Mouse (Mus musculus) midbrain, postnatal 0 days (tissue): ENCODE data around the gene Rnaseh2b. TPM values are rescaled to one million over a fixed set of nuclear protein-coding genes. Genes with fewer than 3 reads are reported as not detected.

Experiments
- ATAC-seq: fragments of 200-750 bp; cut with Nextera tagmentation; 2 replicates; pipeline ENCODE4 v1.8.0; 2017; ENCODE audit warnings: moderate number of reproducible peaks, mild to moderate bottlenecking, moderate TSS enrichment, moderate library complexity; ENCODE audit not compliant: low FRiP score
- DNase-seq: peaks from one replicate; pipeline ENCODE4 v3.0.0-alpha.2; 2015; ENCODE audit warnings: low spot score
- H3K27ac ChIP-seq: fragments of 300-500 bp; sonication (generic); 2 replicates; pipeline ENCODE4 v1.5.1; 2014; ENCODE audit warnings: low read depth, mild to moderate bottlenecking, low read length, mixed read lengths
- H3K27me3 ChIP-seq: fragments of 300-500 bp; sonication (generic); 2 replicates; pipeline ENCODE4 v1.6.1; 2014; ENCODE audit warnings: low read length, control low read depth, mixed read lengths; ENCODE audit not compliant: insufficient read depth
- H3K36me3 ChIP-seq: fragments of 300-500 bp; sonication (generic); 2 replicates; pipeline ENCODE4 v1.6.1; 2014; ENCODE audit warnings: low read length, control low read depth, mixed read lengths; ENCODE audit not compliant: insufficient read depth
- H3K4me1 ChIP-seq: fragments of 300-500 bp; sonication (generic); 2 replicates; pipeline ENCODE4 v1.6.1; 2014; ENCODE audit warnings: mild to moderate bottlenecking, control low read depth, antibody characterized with exemption, low read length, mixed read lengths; ENCODE audit not compliant: insufficient read depth
- H3K4me2 ChIP-seq: fragments of 300-500 bp; sonication (generic); 2 replicates; pipeline ENCODE4 v1.6.1; 2014; ENCODE audit warnings: low read depth, mild to moderate bottlenecking, low read length, mixed read lengths; ENCODE audit not compliant: poor library complexity, severe bottlenecking
- H3K4me3 ChIP-seq: fragments of 300-500 bp; sonication (generic); 2 replicates; pipeline ENCODE4 v1.5.1; 2014; ENCODE audit warnings: low read depth, mild to moderate bottlenecking, low read length, moderate library complexity
- H3K9ac ChIP-seq: fragments of 300-500 bp; sonication (generic); replicated peaks from 2 replicates; pipeline ENCODE4 v1.6.1; 2014; ENCODE audit warnings: mild to moderate bottlenecking, low read length, moderate library complexity, mixed read lengths; ENCODE audit not compliant: poor library complexity, severe bottlenecking
- H3K9me3 ChIP-seq: fragments of 300-500 bp; sonication (generic); 2 replicates; pipeline ENCODE4 v1.6.1; 2016; ENCODE audit warnings: low read length, control low read depth
- CTCF ChIP-seq: IDR thresholded peaks from 2 replicates; pipeline ENCODE4 v1.5.1; 2016; ENCODE audit warnings: antibody characterized with exemption, mild to moderate bottlenecking
- WGBS: fragments of 180-500 bp; shearing (Covaris S2); extraction: QIAGEN DNeasy Blood & Tissue Kit; methylation state at CpG from one replicate; pipeline ENCODE4 v1.1.7; 2014; 5-methylcytosine and 5-hydroxymethylcytosine counted together
- polyA plus RNA-seq: library from polyadenylated mRNA; unstranded; fragments of >200 nt; fragmentation: Nextera tagmentation; extraction: Ambion mirVana; gene quantifications from 2 replicates; pipeline ENCODE4 v1.2.1, GENCODE M21; 2015
- total RNA-seq: library from RNA; depleted of rRNA; stranded (reverse); fragments of >200 nt; gene quantifications from 2 replicates; pipeline ENCODE4 v1.2.3, GENCODE M21; 2014

Gene Rnaseh2b
- total and polyA plus RNA-seq, 2 experiments from 2014 or later = 24.1 to 29.8 TPM

DNA sequence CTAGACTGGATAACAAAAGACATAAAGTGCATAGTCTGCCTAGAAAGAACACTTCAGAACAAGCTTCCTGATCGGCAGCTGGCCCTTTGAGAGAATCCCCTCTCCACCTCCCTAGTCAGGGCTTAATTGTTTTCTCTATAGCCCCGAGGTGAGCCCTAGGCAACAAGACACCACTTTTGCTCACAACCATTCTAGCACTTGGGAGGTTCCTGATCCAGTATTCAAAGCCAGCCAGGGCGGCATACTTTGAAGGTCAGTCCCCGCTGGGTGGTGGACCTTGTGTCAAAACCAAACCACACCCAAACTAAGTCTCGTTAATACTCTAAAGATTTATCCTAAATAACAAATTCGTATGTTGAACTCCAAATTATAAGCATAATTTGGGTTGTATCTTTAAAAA, 39.1 kb downstream of the Rnaseh2b start:
- no peak overlapping the region for H3K27ac ChIP-seq
- WGBS = 13% methylated on average over 6 of the region's 6 CpGs
- H3K36me3 ChIP-seq = no peaks in the 10 kb centered on the region
- no peaks in the 10 kb centered on the region for H3K9me3 ChIP-seq
- H3K4me3 ChIP-seq = peak overlapping the region; percentile 68
- peak overlapping the region; percentile 76 for H3K4me2 ChIP-seq
- no peaks in the 10 kb centered on the region for H3K27me3 ChIP-seq
- DNase-seq (no peak), ATAC-seq (no peak)
- TF ChIP-seq CTCF = no peak
- H3K9ac ChIP-seq = no peak overlapping the region
- no peaks in the 10 kb centered on the region; the same call in 1 of the 2 replicates for H3K4me1 ChIP-seq

DNA sequence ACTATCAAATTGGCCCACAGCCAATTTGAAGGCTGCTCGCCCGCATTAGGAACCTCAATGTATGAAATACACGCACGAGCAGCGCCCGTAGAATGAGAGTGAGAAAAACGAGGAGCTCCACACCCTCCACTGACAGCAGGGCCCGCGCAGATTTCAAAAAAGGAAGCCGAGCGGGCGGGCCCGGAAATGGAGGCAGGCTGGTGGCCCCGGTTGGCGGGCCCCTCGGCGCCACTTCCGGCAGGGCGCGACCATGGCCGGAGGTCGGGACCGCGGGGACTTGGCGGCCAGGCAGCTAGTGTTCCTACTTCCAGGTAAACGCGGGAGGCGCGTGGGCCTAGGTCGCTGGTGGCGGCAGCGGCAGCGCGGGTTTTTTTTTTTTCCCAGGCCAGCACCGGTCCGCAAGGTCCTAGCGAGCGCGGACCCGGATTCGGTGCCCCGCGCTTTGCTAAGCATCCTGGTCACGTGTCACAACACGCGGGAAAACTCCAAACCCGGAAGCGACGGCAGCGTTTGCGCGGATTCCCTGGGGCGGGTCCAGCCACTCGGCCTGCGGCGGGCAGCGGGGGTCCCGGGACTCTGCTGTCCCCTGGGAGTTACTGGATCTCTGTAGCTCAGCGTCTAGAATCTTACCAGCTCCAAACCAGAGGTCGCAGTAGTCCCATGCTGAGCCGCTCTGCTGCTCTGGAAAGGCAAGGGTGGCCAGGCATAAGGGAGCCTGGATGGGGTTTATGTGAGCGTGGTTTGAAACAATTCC, 39.7 kb downstream of the Rnaseh2b start:
- Histone ChIP-seq H3K4me3 (peak overlapping the region; percentile 68), H3K9me3 (no peaks in the 10 kb centered on the region), H3K4me2 (peak overlapping the region; percentile 76), H3K27ac (peak overlapping the region; percentile 39), H3K27me3 (no peaks in the 10 kb centered on the region), H3K36me3 (no peaks in the 10 kb centered on the region), H3K4me1 (no peaks in the 10 kb centered on the region; the same call in 1 of the 2 replicates), H3K9ac (peak overlapping the region; percentile 66)
- TF ChIP-seq CTCF = no peak
- ATAC-seq = peak; percentile 86
- peak; percentile 84 for DNase-seq
- WGBS = under 1% methylated on average over 53 of the region's 62 CpGs

DNA sequence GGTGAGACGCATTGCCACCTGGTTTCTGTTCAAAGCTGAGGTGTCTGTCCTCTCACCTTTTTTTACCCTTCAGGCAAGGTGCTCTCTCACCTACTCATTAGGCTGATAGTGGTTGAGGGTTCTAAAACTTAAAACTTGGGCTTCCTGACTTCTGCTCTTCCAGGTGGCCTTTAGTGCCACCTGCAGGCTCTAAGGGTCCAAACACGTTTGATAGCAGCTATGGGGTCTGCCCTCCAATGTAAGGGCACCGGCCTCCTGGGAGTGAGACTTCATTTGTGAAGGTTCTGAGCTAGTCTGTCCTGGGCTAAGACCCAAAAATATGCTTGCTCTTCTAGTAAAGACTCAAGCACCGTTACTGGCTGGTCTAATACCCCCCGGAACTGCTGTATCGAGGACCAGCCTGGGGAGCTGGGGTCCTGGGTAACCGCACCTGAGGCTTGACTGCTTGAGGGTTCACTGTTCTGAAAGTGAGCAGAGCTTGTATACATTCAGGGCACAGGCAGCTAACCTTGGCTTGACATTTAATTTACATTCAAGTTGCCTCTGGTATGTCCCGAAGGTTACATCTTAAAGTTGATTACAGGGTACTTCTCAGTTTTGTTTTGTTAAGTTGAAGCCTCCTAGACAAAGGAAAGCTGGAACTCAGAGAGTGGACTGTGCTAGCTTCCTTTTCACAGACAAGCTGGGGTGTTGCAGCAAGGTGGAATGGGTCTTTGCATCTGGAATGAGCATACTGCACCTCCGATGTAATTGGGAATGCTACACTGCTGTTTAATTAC, 41.7 kb downstream of the Rnaseh2b start:
- no peak overlapping the region for H3K4me3 ChIP-seq
- no peak for DNase-seq
- no peaks in the 10 kb centered on the region for H3K36me3 ChIP-seq
- no peak overlapping the region for H3K9ac ChIP-seq
- H3K4me1 ChIP-seq = no peaks in the 10 kb centered on the region; the same call in 1 of the 2 replicates
- H3K4me2 ChIP-seq = no peak overlapping the region
- ATAC-seq = no peak
- H3K27ac ChIP-seq = no peak overlapping the region
- H3K9me3 ChIP-seq = no peaks in the 10 kb centered on the region
- TF ChIP-seq CTCF = peak; percentile 73
- no peaks in the 10 kb centered on the region for H3K27me3 ChIP-seq
- 82% methylated on average over 9 of the region's 9 CpGs for WGBS

DNA sequence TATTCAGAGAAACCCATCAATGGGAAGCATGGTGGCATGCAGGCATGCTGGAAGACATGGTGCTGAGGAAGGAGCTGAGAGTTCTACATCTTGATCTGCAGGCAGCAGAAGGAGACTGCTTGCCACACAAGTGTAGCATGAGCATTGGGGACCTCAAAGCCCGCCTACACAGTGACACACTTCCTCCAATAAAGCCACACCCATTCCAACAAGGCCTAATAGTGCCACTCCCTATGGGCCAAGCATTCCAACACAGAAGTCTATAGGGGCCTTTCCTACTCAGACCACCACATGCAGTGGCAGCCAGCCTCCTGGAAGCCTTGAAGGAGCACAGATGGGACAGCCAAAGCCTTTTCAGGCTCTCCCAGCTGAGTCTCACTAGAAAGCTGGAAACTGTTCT, 46.8 kb downstream of the Rnaseh2b start:
- no peak for DNase-seq
- H3K27ac ChIP-seq = no peak overlapping the region
- H3K27me3 ChIP-seq = no peaks in the 10 kb centered on the region
- no peak for TF ChIP-seq CTCF
- WGBS = 90% methylated on average over 1 of the region's 1 CpGs
- H3K4me2 ChIP-seq = no peak overlapping the region
- ATAC-seq = no peak
- no peaks in the 10 kb centered on the region for H3K4me1 ChIP-seq
- H3K4me3 ChIP-seq = no peak overlapping the region
- H3K36me3 ChIP-seq = no peaks in the 10 kb centered on the region
- no peak overlapping the region for H3K9ac ChIP-seq
- H3K9me3 ChIP-seq = no peaks in the 10 kb centered on the region

DNA sequence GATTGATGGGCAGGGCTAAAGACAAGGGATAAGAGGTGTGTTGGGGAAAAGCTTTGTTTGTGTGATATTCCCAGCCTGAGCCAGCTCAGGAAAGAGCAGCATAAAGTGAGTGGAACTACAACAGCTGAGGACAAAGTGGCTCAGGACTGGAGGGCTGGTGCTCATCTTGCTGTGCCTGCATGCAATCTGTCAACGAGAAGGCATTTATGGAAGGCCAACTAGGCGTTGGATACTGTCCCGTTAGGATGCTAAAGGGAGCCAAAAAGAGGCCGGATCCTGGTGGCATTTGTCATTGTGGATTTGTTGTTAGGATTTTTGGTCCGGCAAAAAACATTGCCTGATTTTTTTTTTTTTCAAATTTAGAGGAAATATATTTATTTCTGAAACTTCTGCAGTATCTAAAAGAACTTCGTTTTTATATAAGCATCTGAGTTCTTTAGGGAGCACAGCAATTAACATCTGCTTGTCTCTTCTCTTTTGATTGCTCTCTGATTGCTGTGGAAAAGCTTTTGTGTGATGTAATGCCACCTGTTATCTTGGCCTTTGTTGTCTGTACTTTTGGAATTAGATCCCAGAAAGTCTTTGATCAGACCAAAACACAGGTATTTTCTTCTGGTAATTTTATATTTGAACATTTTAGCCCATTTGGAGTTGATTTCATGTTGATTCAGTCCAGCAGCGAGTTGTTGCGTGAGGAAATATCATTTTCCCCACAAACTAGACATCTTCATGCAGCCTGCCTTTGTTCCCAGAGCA, 49.7 kb downstream of the Rnaseh2b start:
- no peak overlapping the region for H3K4me3 ChIP-seq
- H3K9me3 ChIP-seq = no peaks in the 10 kb centered on the region
- H3K4me1 ChIP-seq = no peaks in the 10 kb centered on the region
- H3K4me2 ChIP-seq = no peak overlapping the region
- H3K27ac ChIP-seq = no peak overlapping the region
- DNase-seq (peak; percentile 50), ATAC-seq (no peak)
- no peaks in the 10 kb centered on the region for H3K27me3 ChIP-seq
- no peaks in the 10 kb centered on the region for H3K36me3 ChIP-seq
- 65% methylated on average over 8 of the region's 8 CpGs for WGBS
- TF ChIP-seq CTCF = no peak
- no peak overlapping the region for H3K9ac ChIP-seq
